In the genomic region with DNA sequence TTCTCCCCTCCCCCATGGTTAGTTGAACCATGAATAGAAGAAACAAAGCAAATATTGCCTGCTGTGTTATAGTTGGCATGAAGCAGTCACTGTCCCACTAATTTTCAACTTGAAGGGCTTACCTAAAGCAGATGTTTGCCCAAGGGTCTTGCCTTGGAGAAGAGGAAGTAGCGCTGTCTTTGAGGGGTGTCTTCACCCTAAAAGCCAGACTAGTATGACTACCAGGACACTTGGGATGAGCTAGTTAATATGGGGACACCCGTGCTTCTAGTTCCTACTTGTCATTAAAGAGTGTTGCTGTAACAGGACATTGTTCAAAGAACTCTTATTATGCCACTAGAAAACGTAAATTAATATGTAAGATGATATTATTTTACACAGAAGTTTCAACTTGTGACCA, we compare ENCODE assay signal across 16 mouse cellular contexts. TPM values are rescaled to one million over a fixed set of nuclear protein-coding genes. Genes with fewer than 3 reads are reported as not detected.
DNase-seq lines count a peak whose midpoint lies in the region; ATAC-seq and TF ChIP-seq lines count a peak whose summit lies in the region.
"Had no signal": no experiment of that assay in that cellular context is flagged by ENCODE, and none has a peak within 500 bp of the region (broad histone marks: within the 10 kb centered on the region; RNA-seq: fewer than 3 reads in every experiment).

No protein-coding gene starts in this region.

- WGBS in hindbrain, embryonic 12.5 days: 88% methylated on average over 3 of the region's 3 CpGs
- 84% methylated on average over 3 of the region's 3 CpGs for WGBS in hindbrain, embryonic 10.5 days
- 76% methylated on average over 3 of the region's 3 CpGs for WGBS in lung, postnatal 0 days
- 88% methylated on average over 3 of the region's 3 CpGs for WGBS in hindbrain, embryonic 15.5 days
- WGBS in neural tube, embryonic 13.5 days: 87% methylated on average over 3 of the region's 3 CpGs

- no peak overlapping the region for H3K27ac ChIP-seq in hindbrain, embryonic 12.5 days
- no peak overlapping the region for H3K27ac ChIP-seq in hindbrain, embryonic 10.5 days
- no peak overlapping the region for H3K27ac ChIP-seq in lung, postnatal 0 days (ENCODE audit: low read length)
- no peak overlapping the region for H3K27ac ChIP-seq in hindbrain, embryonic 15.5 days (replicated peaks)
- no peak overlapping the region for H3K27ac ChIP-seq in neural tube, embryonic 13.5 days (replicated peaks)

- no peak for DNase-seq in hindbrain, embryonic 10.5 days (ENCODE audit: low spot score)
- DNase-seq in lung, postnatal 0 days (ENCODE audit: low spot score): no peak
- no peak for DNase-seq in lung, postnatal 25 days (ENCODE audit: low spot score)
- DNase-seq in left cerebral cortex, postnatal 14 days (ENCODE audit: low spot score in 2 of 2): no peak
- no peak for DNase-seq in yolk sac, embryonic 10.5 days (ENCODE audit: low spot score)
- DNase-seq: gastrocnemius, postnatal 10 days; lung, adult 2 months had no signal

- peaks cover 18% of the 10 kb centered on the region for H3K27me3 ChIP-seq in hindbrain, embryonic 12.5 days
- peaks cover 51% of the 10 kb centered on the region for H3K27me3 ChIP-seq in hindbrain, embryonic 10.5 days (ENCODE audit: insufficient read depth, poor library complexity, severe bottlenecking)
- H3K27me3 ChIP-seq in lung, postnatal 0 days (replicated peaks; ENCODE audit: insufficient read depth, low read length): no peaks in the 10 kb centered on the region
- no peaks in the 10 kb centered on the region for H3K27me3 ChIP-seq in hindbrain, embryonic 15.5 days
- H3K27me3 ChIP-seq in neural tube, embryonic 13.5 days: peaks cover 12% of the 10 kb centered on the region; the same call in 1 of the 2 replicates

- intact Hi-C loops in left cerebral cortex, postnatal 14 days (cut with DNase I): loop anchor here (5.0 to 10.0 kb wide), 2 partner anchors 50 to 278 kb away; a partner anchor contains a TSS

- no peak overlapping the region for H3K9ac ChIP-seq in hindbrain, embryonic 12.5 days
- no peak overlapping the region for H3K9ac ChIP-seq in lung, postnatal 0 days (replicated peaks; ENCODE audit: low read depth)
- no peak overlapping the region for H3K9ac ChIP-seq in hindbrain, embryonic 15.5 days
- no peak overlapping the region for H3K9ac ChIP-seq in neural tube, embryonic 13.5 days

- peak overlapping the region; percentile 86 for H3K4me2 ChIP-seq in hindbrain, embryonic 12.5 days (replicated peaks)
- no peak overlapping the region for H3K4me2 ChIP-seq in lung, postnatal 0 days (replicated peaks; ENCODE audit: low read depth, low read length)
- peak overlapping the region; percentile 88 for H3K4me2 ChIP-seq in hindbrain, embryonic 15.5 days
- peak overlapping the region; percentile 66 for H3K4me2 ChIP-seq in neural tube, embryonic 13.5 days

- H3K4me3 ChIP-seq in hindbrain, embryonic 12.5 days: no peak overlapping the region
- H3K4me3 ChIP-seq in hindbrain, embryonic 10.5 days: no peak overlapping the region
- H3K4me3 ChIP-seq in lung, postnatal 0 days (ENCODE audit: low read depth, low read length): 0 out of 2 replicates have a peak overlapping the region, but pooled peaks have one; percentile 58
- H3K4me3 ChIP-seq in hindbrain, embryonic 15.5 days: peak overlapping the region; percentile 81
- H3K4me3 ChIP-seq in neural tube, embryonic 13.5 days: peak overlapping the region; percentile 61
- H3K4me3 ChIP-seq: erythroblast, embryonic 14.5 days had no signal

- H3K9me3 ChIP-seq in hindbrain, embryonic 12.5 days (replicated peaks): no peaks in the 10 kb centered on the region
- H3K9me3 ChIP-seq in hindbrain, embryonic 10.5 days: no peaks in the 10 kb centered on the region
- H3K9me3 ChIP-seq in lung, postnatal 0 days (ENCODE audit: low read length): no peaks in the 10 kb centered on the region
- no peaks in the 10 kb centered on the region for H3K9me3 ChIP-seq in hindbrain, embryonic 15.5 days
- H3K9me3 ChIP-seq in neural tube, embryonic 13.5 days: no peaks in the 10 kb centered on the region

- peaks cover 20% of the 10 kb centered on the region for H3K4me1 ChIP-seq in hindbrain, embryonic 12.5 days
- H3K4me1 ChIP-seq in hindbrain, embryonic 10.5 days (replicated peaks): peaks cover 29% of the 10 kb centered on the region
- peaks cover 12% of the 10 kb centered on the region; the same call in 1 of the 2 replicates for H3K4me1 ChIP-seq in lung, postnatal 0 days (ENCODE audit: insufficient read depth, low read depth, low read length)
- peaks cover 42% of the 10 kb centered on the region for H3K4me1 ChIP-seq in hindbrain, embryonic 15.5 days (replicated peaks)
- H3K4me1 ChIP-seq in neural tube, embryonic 13.5 days (replicated peaks): peaks cover 50% of the 10 kb centered on the region

- ATAC-seq in hindbrain, embryonic 12.5 days (ENCODE audit: low FRiP score): no peak
- no peak for ATAC-seq in lung, postnatal 0 days
- no peak for ATAC-seq in hindbrain, embryonic 15.5 days (ENCODE audit: low FRiP score, low read depth)
- ATAC-seq in neural tube, embryonic 13.5 days (ENCODE audit: low read depth): no peak

- TF ChIP-seq EP300 in lung, postnatal 0 days (IDR thresholded peaks at IDR 0.05): no peak

- H3K36me3 ChIP-seq in hindbrain, embryonic 12.5 days: no peaks in the 10 kb centered on the region
- H3K36me3 ChIP-seq in hindbrain, embryonic 10.5 days: no peaks in the 10 kb centered on the region
- no peaks in the 10 kb centered on the region for H3K36me3 ChIP-seq in lung, postnatal 0 days (ENCODE audit: insufficient read depth, low read length)
- H3K36me3 ChIP-seq in hindbrain, embryonic 15.5 days: no peaks in the 10 kb centered on the region
- no peaks in the 10 kb centered on the region for H3K36me3 ChIP-seq in neural tube, embryonic 13.5 days

- TF ChIP-seq CTCF in lung, postnatal 0 days (IDR thresholded peaks at IDR 0.05): no peak

RNA-seq across cellular contexts. Expression of a gene that starts 1.6 kb away (rescaled TPM):
- 11.8 and 12.4 TPM in 2 replicates for polyA plus RNA-seq in hindbrain, embryonic 12.5 days (2016; fragmentation: Nextera tagmentation; extraction: Ambion mirVana)
- 2.4 and 5.8 TPM in 2 replicates for polyA plus RNA-seq in hindbrain, embryonic 10.5 days (2016; fragmentation: Nextera tagmentation; extraction: Ambion mirVana)
- 9.4 and 10.2 TPM in 2 replicates for polyA plus RNA-seq in lung, postnatal 0 days (2015; fragmentation: Nextera tagmentation; extraction: Ambion mirVana)
- 51.3 and 61.8 TPM in 2 replicates for polyA plus RNA-seq in hindbrain, embryonic 15.5 days (2015; fragmentation: Nextera tagmentation; extraction: Ambion mirVana)
- polyA plus RNA-seq in neural tube, embryonic 13.5 days (2015; fragmentation: Nextera tagmentation; extraction: Ambion mirVana): 31.3 and 35.1 TPM in 2 replicates
- 10 to 100 TPM; 38.2 to 43.7 TPM for total RNA-seq in left cerebral cortex, postnatal 14 days (2021)
- total RNA-seq: common myeloid progenitor, adult 5-6 weeks had no signal
- polyA plus RNA-seq: erythroblast, embryonic 14.5 days had no signal

RNA-seq across cellular contexts. Expression of a gene that starts 9.6 kb away (rescaled TPM):
- polyA plus RNA-seq in hindbrain, embryonic 12.5 days (2016; fragmentation: Nextera tagmentation; extraction: Ambion mirVana): 0.27 TPM in 1 of 2 replicates, not detected in the other
- polyA plus RNA-seq in hindbrain, embryonic 10.5 days (2016; fragmentation: Nextera tagmentation; extraction: Ambion mirVana): not detected in 2 replicates
- not detected in 2 replicates for polyA plus RNA-seq in lung, postnatal 0 days (2015; fragmentation: Nextera tagmentation; extraction: Ambion mirVana)
- 0.14 and 0.39 TPM in 2 replicates for polyA plus RNA-seq in hindbrain, embryonic 15.5 days (2015; fragmentation: Nextera tagmentation; extraction: Ambion mirVana)
- not detected in 2 replicates for polyA plus RNA-seq in neural tube, embryonic 13.5 days (2015; fragmentation: Nextera tagmentation; extraction: Ambion mirVana)
- not detected for total RNA-seq in left cerebral cortex, postnatal 14 days (2021)
- total RNA-seq: adrenal gland, postnatal 4 days; common myeloid progenitor, adult 5-6 weeks; gastrocnemius, postnatal 10 days had no signal
- polyA plus RNA-seq: erythroblast, embryonic 14.5 days; heart, embryonic 14.5 days; intestine, embryonic 14.5 days; large intestine, adult 2 months; lung, adult 2 months had no signal

Comparison
In these comparisons a context has a peak if more than half of its experiments do, and no peak if none do; other contexts are left out.
1. H3K4me3 ChIP-seq: peak in lung, postnatal 0 days (single experiment), hindbrain, embryonic 15.5 days (single experiment) and neural tube, embryonic 13.5 days (single experiment); none in hindbrain, embryonic 12.5 days (single experiment) and hindbrain, embryonic 10.5 days (single experiment).